In genomic region chr16:31883902-31884301, GRCm38 (mm10) we compare ENCODE assay signal across 9 mouse cellular contexts. TPM values are rescaled to one million over a fixed set of nuclear protein-coding genes. Genes with fewer than 3 reads are reported as not detected.
A peak's percentile ranks its signal among the peaks of the same experiment; 100 is the strongest.
DNase-seq lines count a peak whose midpoint lies in the region; ATAC-seq and TF ChIP-seq lines count a peak whose summit lies in the region.
"Had no signal": no experiment of that assay in that cellular context is flagged by ENCODE, and none has a peak within 500 bp of the region (broad histone marks: within the 10 kb centered on the region; RNA-seq: fewer than 3 reads in every experiment).

No protein-coding gene starts in this region.

- no peaks in the 10 kb centered on the region for H3K9me3 ChIP-seq in lung, embryonic 14.5 days (ENCODE audit: low read depth, low read length)
- H3K9me3 ChIP-seq in hindbrain, embryonic 16.5 days (ENCODE audit: control insufficient read depth, low read length) = no peaks in the 10 kb centered on the region
- H3K9me3 ChIP-seq in neural tube, embryonic 13.5 days = no peaks in the 10 kb centered on the region

- peak overlapping the region; percentile 23 for H3K4me2 ChIP-seq in lung, embryonic 14.5 days
- no peak overlapping the region for H3K4me2 ChIP-seq in hindbrain, embryonic 16.5 days (ENCODE audit: low read length)
- 0 out of 2 replicates have a peak overlapping the region, but pooled peaks have one; percentile 22 for H3K4me2 ChIP-seq in neural tube, embryonic 13.5 days

- no peaks in the 10 kb centered on the region for H3K27me3 ChIP-seq in lung, embryonic 14.5 days (ENCODE audit: insufficient read depth, low read length)
- no peaks in the 10 kb centered on the region; the same call in none of the 2 replicates for H3K27me3 ChIP-seq in hindbrain, embryonic 16.5 days (replicated peaks; ENCODE audit: control insufficient read depth, insufficient read depth, low read length)
- H3K27me3 ChIP-seq in neural tube, embryonic 13.5 days = no peaks in the 10 kb centered on the region; the same call in 1 of the 2 replicates

- H3K4me3 ChIP-seq in lung, embryonic 14.5 days (ENCODE audit: low read depth, low read length) = no peak overlapping the region
- H3K4me3 ChIP-seq in hindbrain, embryonic 16.5 days (ENCODE audit: low read length) = no peak overlapping the region
- H3K4me3 ChIP-seq in neural tube, embryonic 13.5 days = no peak overlapping the region

- H3K36me3 ChIP-seq in lung, embryonic 14.5 days (ENCODE audit: insufficient read depth) = no peaks in the 10 kb centered on the region
- H3K36me3 ChIP-seq in hindbrain, embryonic 16.5 days (ENCODE audit: control insufficient read depth, insufficient read depth, low read length) = no peaks in the 10 kb centered on the region
- no peaks in the 10 kb centered on the region for H3K36me3 ChIP-seq in neural tube, embryonic 13.5 days

- 19% methylated on average over 6 of the region's 6 CpGs for WGBS in lung, embryonic 14.5 days
- WGBS in hindbrain, embryonic 16.5 days = 27% methylated on average over 6 of the region's 6 CpGs
- 15% methylated on average over 6 of the region's 6 CpGs for WGBS in neural tube, embryonic 13.5 days

- TF ChIP-seq CTCF in lung, embryonic 14.5 days (IDR thresholded peaks at IDR 0.05; ENCODE audit: low read depth) = no peak

- H3K4me1 ChIP-seq in lung, embryonic 14.5 days (ENCODE audit: insufficient read depth) = peaks cover 10% of the 10 kb centered on the region; the same call in 1 of the 2 replicates
- H3K4me1 ChIP-seq in hindbrain, embryonic 16.5 days (ENCODE audit: control insufficient read depth, insufficient read depth, low read depth, low read length) = peaks cover under 1% of the 10 kb centered on the region; the same call in 1 of the 2 replicates
- peaks cover 24% of the 10 kb centered on the region for H3K4me1 ChIP-seq in neural tube, embryonic 13.5 days (replicated peaks)

- no peak for DNase-seq in lung, embryonic 14.5 days
- DNase-seq in lung, postnatal 14 days = no peak
- DNase-seq in embryo, embryonic 9.5 days (ENCODE audit: extremely low spot score) = peak; percentile 28
- DNase-seq in urinary bladder, postnatal 10 days (ENCODE audit: low spot score) = no peak
- DNase-seq in left cerebral cortex, adult 8-10 months (ENCODE audit: low spot score in 2 of 2) = no peak
- DNase-seq in right cerebral cortex, postnatal 25 days = no peak
- DNase-seq: kidney, adult 18-20 months had no signal

- no peak overlapping the region for H3K9ac ChIP-seq in lung, embryonic 14.5 days
- no peak overlapping the region for H3K9ac ChIP-seq in hindbrain, embryonic 16.5 days (ENCODE audit: low read depth, low read length)
- no peak overlapping the region for H3K9ac ChIP-seq in neural tube, embryonic 13.5 days

- H3K27ac ChIP-seq in lung, embryonic 14.5 days (ENCODE audit: low read depth) = no peak overlapping the region
- H3K27ac ChIP-seq in hindbrain, embryonic 16.5 days (ENCODE audit: low read depth, low read length) = no peak overlapping the region
- H3K27ac ChIP-seq in neural tube, embryonic 13.5 days (replicated peaks) = no peak overlapping the region

- ATAC-seq in lung, embryonic 14.5 days (ENCODE audit: insufficient read depth) = peak; percentile 45; the same call in 1 of the 2 replicates
- 0 out of 2 replicates have a peak, but pooled peaks have one; percentile 37 for ATAC-seq in hindbrain, embryonic 16.5 days
- ATAC-seq in neural tube, embryonic 13.5 days (ENCODE audit: low read depth) = no peak

RNA-seq across cellular contexts. Expression of gene Meltf, which starts 5.3 kb away (rescaled TPM):
- 0.08 TPM in 1 of 2 replicates, not detected in the other for polyA plus RNA-seq in lung, embryonic 14.5 days (2014; fragmentation: Nextera tagmentation; extraction: Ambion mirVana)
- 0.29 and 0.42 TPM in 2 replicates for polyA plus RNA-seq in hindbrain, embryonic 16.5 days (2015; fragmentation: Nextera tagmentation; extraction: Ambion mirVana)
- polyA plus RNA-seq in neural tube, embryonic 13.5 days (2015; fragmentation: Nextera tagmentation; extraction: Ambion mirVana) = 0.32 TPM in 2 replicates
- total RNA-seq in left cerebral cortex, adult 8-10 months (2022) = under 1 TPM; 0.59 to 0.72 (median 0.64) TPM

RNA-seq across cellular contexts. Expression of gene Pigz, which starts 49.7 kb away (rescaled TPM):
- 0.42 and 0.43 TPM in 2 replicates for polyA plus RNA-seq in lung, embryonic 14.5 days (2014; fragmentation: Nextera tagmentation; extraction: Ambion mirVana)
- 4.1 and 5.2 TPM in 2 replicates for polyA plus RNA-seq in hindbrain, embryonic 16.5 days (2015; fragmentation: Nextera tagmentation; extraction: Ambion mirVana)
- 2.0 and 4.3 TPM in 2 replicates for polyA plus RNA-seq in neural tube, embryonic 13.5 days (2015; fragmentation: Nextera tagmentation; extraction: Ambion mirVana)
- total RNA-seq in left cerebral cortex, adult 8-10 months (2022) = 10 to 100 TPM; 26.2 to 30.5 (median 28.8) TPM
